Mouse (Mus musculus) neural tube, embryonic 14.5 days (tissue): Measurements from ENCODE around the gene Ythdf2. TPM values are rescaled to one million over a fixed set of nuclear protein-coding genes. Genes with fewer than 3 reads are reported as not detected.
"Not testable (repeated sequence)": the region's sequence is repeated elsewhere in the genome, so short reads cannot be mapped to it uniquely, and the experiment has no call there.

Source experiments
- ATAC-seq: fragments of 200-750 bp; cut with Nextera tagmentation; 2 replicates; pipeline ENCODE4 v1.8.0; 2017; ENCODE audit warnings: low read depth, mild to moderate bottlenecking, moderate TSS enrichment, moderate library complexity
- H3K27ac ChIP-seq: fragments of 300-500 bp; sonication (generic); 2 replicates; pipeline ENCODE4 v1.5.1; 2014; ENCODE audit warnings: low read depth, mild to moderate bottlenecking, control low read depth, low read length, moderate library complexity, mixed read lengths
- H3K27me3 ChIP-seq: fragments of 300-500 bp; sonication (generic); 2 replicates; pipeline ENCODE4 v1.6.1; 2014; ENCODE audit warnings: low read length; ENCODE audit not compliant: control insufficient read depth, insufficient read depth
- H3K36me3 ChIP-seq: fragments of 300-500 bp; sonication (generic); 2 replicates; pipeline ENCODE4 v1.6.1; 2014; ENCODE audit warnings: low read length, mixed read lengths; ENCODE audit not compliant: control insufficient read depth, insufficient read depth
- H3K4me1 ChIP-seq: fragments of 300-500 bp; sonication (generic); 2 replicates; pipeline ENCODE4 v1.6.1; 2014; ENCODE audit warnings: low read length; ENCODE audit not compliant: control insufficient read depth, insufficient read depth
- H3K4me2 ChIP-seq: fragments of 300-500 bp; sonication (generic); 2 replicates; pipeline ENCODE4 v1.6.1; 2014; ENCODE audit warnings: mild to moderate bottlenecking, low read depth, low read length, control low read depth
- H3K4me3 ChIP-seq: fragments of 300-500 bp; sonication (generic); 2 replicates; pipeline ENCODE4 v1.5.1; 2014; ENCODE audit warnings: low read depth, low read length, control low read depth, mixed read lengths
- H3K9ac ChIP-seq: fragments of 300-500 bp; sonication (generic); replicated peaks from 2 replicates; pipeline ENCODE4 v1.6.1; 2014; ENCODE audit warnings: low read depth, mild to moderate bottlenecking, control low read depth, low read length, mixed read lengths
- H3K9me3 ChIP-seq: fragments of 300-500 bp; sonication (generic); 2 replicates; pipeline ENCODE4 v1.6.1; 2016; ENCODE audit warnings: low read length; ENCODE audit not compliant: control insufficient read depth
- WGBS: fragments of 180-500 bp; shearing (Covaris S2); extraction: QIAGEN DNeasy Blood & Tissue Kit; methylation state at CpG from one replicate; pipeline ENCODE4 v1.1.7; 2014; 5-methylcytosine and 5-hydroxymethylcytosine counted together
- polyA plus RNA-seq: library from polyadenylated mRNA; unstranded; fragments of >200 nt; fragmentation: Nextera tagmentation; extraction: Ambion mirVana; gene quantifications from 2 replicates; pipeline ENCODE4 v1.2.1, GENCODE M21; 2014

Gene Ythdf2
- polyA plus RNA-seq, 1 experiment from 2014 or later, result 124 TPM

- peaks cover 29% of the 10 kb centered on the region for H3K36me3 ChIP-seq
- H3K4me3 ChIP-seq, result no peak overlapping the region
- 86% methylated on average over 5 of the region's 5 CpGs for WGBS
- ATAC-seq, result no peak
- no peaks in the 10 kb centered on the region for H3K4me1 ChIP-seq
- H3K27me3 ChIP-seq, result no peaks in the 10 kb centered on the region
- H3K9ac ChIP-seq, result no peak overlapping the region
- H3K9me3 ChIP-seq, result no peaks in the 10 kb centered on the region
- no peak overlapping the region for H3K4me2 ChIP-seq
- no peak overlapping the region for H3K27ac ChIP-seq
These were observed 35.4 kb upstream of the Ythdf2 start for GRCm38 (mm10) chr4:132247451-132247997.

GRCm38 (mm10) chr4:132245643-132246042, 33.5 kb upstream of the Ythdf2 start:
- no peak overlapping the region for H3K4me2 ChIP-seq
- no peak overlapping the region for H3K27ac ChIP-seq
- WGBS, result 98% methylated on average over 3 of the region's 3 CpGs
- H3K9me3 ChIP-seq, result no peaks in the 10 kb centered on the region
- no peaks in the 10 kb centered on the region for H3K27me3 ChIP-seq
- no peaks in the 10 kb centered on the region for H3K4me1 ChIP-seq
- H3K36me3 ChIP-seq, result peaks cover 29% of the 10 kb centered on the region
- no peak overlapping the region for H3K9ac ChIP-seq
- no peak overlapping the region for H3K4me3 ChIP-seq
- no peak for ATAC-seq

GRCm38 (mm10) chr4:132241208-132241607, 29.1 kb upstream of the Ythdf2 start:
- Histone ChIP-seq H3K9ac (no peak overlapping the region), H3K4me1 (no peaks in the 10 kb centered on the region), H3K27me3 (no peaks in the 10 kb centered on the region), H3K27ac (no peak overlapping the region), H3K36me3 (peaks cover 36% of the 10 kb centered on the region), H3K4me3 (no peak overlapping the region), H3K4me2 (no peak overlapping the region), H3K9me3 (no peaks in the 10 kb centered on the region)
- WGBS, result 100% methylated on average over 3 of the region's 3 CpGs
- no peak for ATAC-seq

GRCm38 (mm10) chr4:132240367-132240766, 28.3 kb upstream of the Ythdf2 start:
- Histone ChIP-seq H3K4me2 (no peak overlapping the region), H3K4me3 (no peak overlapping the region), H3K9ac (no peak overlapping the region), H3K9me3 (no peaks in the 10 kb centered on the region), H3K27me3 (no peaks in the 10 kb centered on the region), H3K36me3 (peaks cover 39% of the 10 kb centered on the region), H3K4me1 (no peaks in the 10 kb centered on the region), H3K27ac (no peak overlapping the region)
- no peak for ATAC-seq
- WGBS, result 93% methylated on average over 3 of the region's 3 CpGs

- no peak overlapping the region for H3K9ac ChIP-seq
- H3K27me3 ChIP-seq, result no peaks in the 10 kb centered on the region
- H3K4me3 ChIP-seq, result no peak overlapping the region
- H3K4me1 ChIP-seq, result no peaks in the 10 kb centered on the region
- H3K9me3 ChIP-seq, result no peaks in the 10 kb centered on the region
- H3K36me3 ChIP-seq, result peaks cover 47% of the 10 kb centered on the region
- no peak for ATAC-seq
- no peak overlapping the region for H3K4me2 ChIP-seq
- H3K27ac ChIP-seq, result no peak overlapping the region
- 89% methylated on average over 4 of the region's 4 CpGs for WGBS
These were observed 26.3 kb upstream of the Ythdf2 start for GRCm38 (mm10) chr4:132238356-132238755.

- ATAC-seq, result no peak
- H3K4me3 ChIP-seq, result no peak overlapping the region
- WGBS, result 99% methylated on average over 8 of the region's 8 CpGs
- no peaks in the 10 kb centered on the region for H3K27me3 ChIP-seq
- H3K36me3 ChIP-seq, result peaks cover 63% of the 10 kb centered on the region
- H3K4me2 ChIP-seq, result no peak overlapping the region
- H3K9ac ChIP-seq, result no peak overlapping the region
- no peaks in the 10 kb centered on the region for H3K9me3 ChIP-seq
- no peaks in the 10 kb centered on the region for H3K4me1 ChIP-seq
- H3K27ac ChIP-seq, result no peak overlapping the region
These were observed 22.6 kb upstream of the Ythdf2 start for GRCm38 (mm10) chr4:132234710-132235109.

GRCm38 (mm10) chr4:132230422-132230821, 18.3 kb upstream of the Ythdf2 start:
- Histone ChIP-seq H3K4me3 (no peak overlapping the region), H3K9me3 (no peaks in the 10 kb centered on the region), H3K9ac (no peak overlapping the region), H3K4me2 (no peak overlapping the region), H3K27ac (no peak overlapping the region), H3K36me3 (peaks cover 74% of the 10 kb centered on the region), H3K4me1 (no peaks in the 10 kb centered on the region), H3K27me3 (no peaks in the 10 kb centered on the region)
- 97% methylated on average over 5 of the region's 5 CpGs for WGBS
- no peak for ATAC-seq

GRCm38 (mm10) chr4:132222001-132222400, 9.9 kb upstream of the Ythdf2 start:
- H3K9me3 ChIP-seq, H3K4me2 ChIP-seq, H3K27me3 ChIP-seq, H3K4me1 ChIP-seq, ATAC-seq, H3K9ac ChIP-seq, H3K27ac ChIP-seq, H3K4me3 ChIP-seq: not testable (repeated sequence)
- WGBS, result 90% methylated on average over 5 of the region's 5 CpGs
- H3K36me3 ChIP-seq, result peaks cover 22% of the 10 kb centered on the region

GRCm38 (mm10) chr4:132218439-132218838, 6.3 kb upstream of the Ythdf2 start:
- not testable (repeated sequence) for H3K4me2 ChIP-seq, H3K9ac ChIP-seq, ATAC-seq, H3K27ac ChIP-seq, H3K36me3 ChIP-seq, H3K4me3 ChIP-seq, H3K27me3 ChIP-seq, H3K9me3 ChIP-seq, H3K4me1 ChIP-seq
- WGBS, result 84% methylated on average over 6 of the region's 6 CpGs
